Mouse (Mus musculus): ENCODE results near the gene Higd1a. TPM values are rescaled to one million over a fixed set of nuclear protein-coding genes. Genes with fewer than 3 reads are reported as not detected.

Gene Higd1a
- polyA plus RNA-seq, 1 experiment from 2014 or later, result 186 TPM

DNA sequence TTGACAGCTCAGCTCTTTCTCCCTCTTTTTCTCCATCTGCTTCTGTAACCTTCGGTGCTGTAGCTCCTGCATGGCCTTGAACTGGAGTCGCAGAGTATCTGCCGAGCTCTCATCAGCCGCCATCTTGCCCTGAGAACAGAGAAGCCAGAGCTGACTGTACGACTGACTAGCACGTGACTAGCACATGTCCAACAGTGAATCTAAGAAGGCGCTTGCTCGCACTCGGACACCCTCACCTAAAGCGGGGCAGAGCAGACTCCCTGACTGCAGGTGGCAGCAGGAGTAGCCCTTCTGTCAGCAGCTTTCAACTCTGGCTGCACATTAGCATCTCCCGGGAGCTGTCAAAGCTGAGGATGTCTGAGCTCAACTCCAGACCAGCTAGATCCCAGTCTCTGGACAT, 24.3 kb downstream of the Higd1a start:
- TF ChIP-seq CTCF (IDR thresholded peaks at IDR 0.05; ENCODE audit: low read depth), result no peak
- ATAC-seq, result no peak
- no peak overlapping the region for H3K4me2 ChIP-seq (replicated peaks; ENCODE audit: low read depth)
- no peaks in the 10 kb centered on the region for H3K36me3 ChIP-seq (ENCODE audit: control insufficient read depth, insufficient read depth)
- 83% methylated on average over 11 of the region's 11 CpGs for WGBS
- no peak overlapping the region for H3K4me3 ChIP-seq (ENCODE audit: low read depth, low read length)
- H3K4me1 ChIP-seq (replicated peaks; ENCODE audit: control insufficient read depth, insufficient read depth, low read length), result no peaks in the 10 kb centered on the region
- no peak overlapping the region for H3K9ac ChIP-seq (ENCODE audit: low read depth, low read length)
- H3K27me3 ChIP-seq (replicated peaks; ENCODE audit: control insufficient read depth, insufficient read depth, low read length), result peaks cover 4% of the 10 kb centered on the region; the same call in 1 of the 2 replicates
- no peak overlapping the region for H3K27ac ChIP-seq (ENCODE audit: low read depth, low read length)
- H3K9me3 ChIP-seq (ENCODE audit: control insufficient read depth), result no peaks in the 10 kb centered on the region

DNA sequence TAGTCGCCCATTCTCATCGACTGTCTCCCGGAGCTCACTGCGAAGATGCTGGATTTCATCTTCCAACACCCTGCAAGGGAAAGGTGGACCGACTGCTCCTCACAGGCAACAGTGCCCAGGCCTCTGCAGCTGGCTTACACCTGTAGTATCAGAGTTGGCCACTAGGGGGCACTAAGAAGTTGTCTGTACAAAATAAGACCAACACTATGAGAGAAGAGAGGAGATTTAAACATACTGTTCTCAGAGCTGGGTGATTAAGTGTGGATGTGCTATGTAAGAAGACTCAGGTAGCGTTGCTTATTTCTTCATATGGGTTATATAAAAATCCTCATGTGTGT, 27.2 kb downstream of the Higd1a start:
- WGBS, result 18% methylated on average over 6 of the region's 6 CpGs
- Histone ChIP-seq H3K4me3 (ENCODE audit: low read depth, low read length) (no peak overlapping the region), H3K4me2 (replicated peaks; ENCODE audit: low read depth) (no peak overlapping the region), H3K9ac (ENCODE audit: low read depth, low read length) (no peak overlapping the region), H3K4me1 (replicated peaks; ENCODE audit: control insufficient read depth, insufficient read depth, low read length) (no peaks in the 10 kb centered on the region), H3K27me3 (replicated peaks; ENCODE audit: control insufficient read depth, insufficient read depth, low read length) (no peaks in the 10 kb centered on the region), H3K36me3 (ENCODE audit: control insufficient read depth, insufficient read depth) (no peaks in the 10 kb centered on the region), H3K27ac (ENCODE audit: low read depth, low read length) (no peak overlapping the region), H3K9me3 (ENCODE audit: control insufficient read depth) (no peaks in the 10 kb centered on the region)
- peak; percentile 86 for TF ChIP-seq CTCF (IDR thresholded peaks at IDR 0.05; ENCODE audit: low read depth)
- ATAC-seq, result no peak

DNA sequence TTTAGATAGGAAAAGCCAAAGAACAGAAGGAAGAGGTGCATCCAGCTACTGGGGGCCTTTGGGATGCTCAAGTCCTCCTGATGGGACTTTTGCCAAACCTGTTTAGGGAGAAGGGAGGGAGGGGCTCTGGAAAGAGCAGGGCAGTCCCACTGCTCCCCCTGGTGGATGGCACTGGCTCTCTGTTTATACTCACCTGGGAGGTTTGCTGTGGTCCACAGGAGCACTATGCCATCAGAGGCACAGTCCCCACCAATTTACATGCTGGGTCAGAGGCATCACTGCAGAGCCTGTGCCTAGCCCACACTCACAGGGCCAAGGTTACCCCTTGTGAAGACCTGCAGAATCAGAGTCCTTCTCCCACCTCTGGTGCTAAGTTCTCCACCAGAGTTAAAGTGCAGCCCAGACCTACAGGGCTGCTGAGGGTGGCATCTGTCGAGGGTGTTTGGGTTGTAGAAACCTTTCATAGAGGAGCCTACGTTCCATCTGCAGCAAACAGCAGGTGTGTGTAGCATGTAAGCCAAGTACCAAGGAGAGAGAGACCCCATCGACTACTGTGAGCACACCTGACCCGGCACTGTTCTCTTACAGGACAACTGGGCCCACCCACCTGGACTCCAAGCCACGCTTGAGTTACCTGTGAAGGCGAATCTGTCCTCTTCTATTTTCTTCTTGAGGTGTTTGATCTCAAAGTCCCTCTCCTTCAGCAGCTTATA, 27.8 kb downstream of the Higd1a start:
- Histone ChIP-seq H3K27ac (ENCODE audit: low read depth, low read length) (no peak overlapping the region), H3K9me3 (ENCODE audit: control insufficient read depth) (no peaks in the 10 kb centered on the region), H3K9ac (ENCODE audit: low read depth, low read length) (no peak overlapping the region), H3K4me3 (ENCODE audit: low read depth, low read length) (no peak overlapping the region), H3K36me3 (ENCODE audit: control insufficient read depth, insufficient read depth) (no peaks in the 10 kb centered on the region), H3K4me2 (replicated peaks; ENCODE audit: low read depth) (no peak overlapping the region), H3K4me1 (replicated peaks; ENCODE audit: control insufficient read depth, insufficient read depth, low read length) (no peaks in the 10 kb centered on the region), H3K27me3 (replicated peaks; ENCODE audit: control insufficient read depth, insufficient read depth, low read length) (no peaks in the 10 kb centered on the region)
- peak; percentile 77 for TF ChIP-seq CTCF (IDR thresholded peaks at IDR 0.05; ENCODE audit: low read depth)
- ATAC-seq, result 0 out of 2 replicates have a peak, but pooled peaks have one; percentile 33
- WGBS, result 76% methylated on average over 6 of the region's 6 CpGs

DNA sequence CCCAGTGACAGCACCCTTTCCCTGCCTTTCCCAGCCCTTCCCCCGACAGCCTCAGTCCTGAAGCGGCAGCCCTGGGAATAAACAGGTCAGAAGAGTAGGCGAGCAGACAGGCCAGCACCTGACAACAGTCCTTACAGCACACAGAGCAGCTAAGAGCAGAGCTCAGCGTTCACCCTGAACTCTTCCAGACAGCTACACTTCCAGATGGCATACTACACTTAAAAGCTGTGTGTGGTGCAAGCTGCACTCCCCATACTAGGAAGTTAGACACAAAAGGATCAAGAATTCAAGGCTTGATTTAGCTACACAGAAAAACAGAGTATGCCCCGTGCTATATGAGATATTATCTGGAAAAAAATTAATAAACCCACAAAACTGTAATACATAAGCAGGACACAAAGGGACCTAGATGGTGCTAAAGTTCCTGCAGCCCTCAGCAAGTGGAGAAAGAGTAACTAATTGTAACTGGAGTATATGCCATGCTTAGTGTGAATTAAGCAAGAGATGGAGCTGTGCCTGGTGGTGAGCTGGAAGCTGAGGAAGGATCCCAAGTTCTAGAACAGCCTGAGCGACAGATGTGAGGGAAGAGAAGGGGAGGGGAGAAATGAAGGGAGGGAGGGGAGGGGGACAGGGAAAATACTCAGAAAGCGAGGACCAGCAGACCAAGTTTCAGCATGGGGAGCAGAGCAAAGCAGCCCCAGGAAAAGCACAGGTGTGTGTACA, 28.7 kb downstream of the Higd1a start:
- Histone ChIP-seq H3K4me2 (replicated peaks; ENCODE audit: low read depth) (no peak overlapping the region), H3K4me1 (replicated peaks; ENCODE audit: control insufficient read depth, insufficient read depth, low read length) (no peaks in the 10 kb centered on the region), H3K27ac (ENCODE audit: low read depth, low read length) (no peak overlapping the region), H3K27me3 (replicated peaks; ENCODE audit: control insufficient read depth, insufficient read depth, low read length) (no peaks in the 10 kb centered on the region), H3K4me3 (ENCODE audit: low read depth, low read length) (no peak overlapping the region), H3K9ac (ENCODE audit: low read depth, low read length) (no peak overlapping the region), H3K36me3 (ENCODE audit: control insufficient read depth, insufficient read depth) (no peaks in the 10 kb centered on the region), H3K9me3 (ENCODE audit: control insufficient read depth) (no peaks in the 10 kb centered on the region)
- no peak for ATAC-seq
- TF ChIP-seq CTCF (IDR thresholded peaks at IDR 0.05; ENCODE audit: low read depth), result no peak
- WGBS, result 68% methylated on average over 7 of the region's 7 CpGs

DNA sequence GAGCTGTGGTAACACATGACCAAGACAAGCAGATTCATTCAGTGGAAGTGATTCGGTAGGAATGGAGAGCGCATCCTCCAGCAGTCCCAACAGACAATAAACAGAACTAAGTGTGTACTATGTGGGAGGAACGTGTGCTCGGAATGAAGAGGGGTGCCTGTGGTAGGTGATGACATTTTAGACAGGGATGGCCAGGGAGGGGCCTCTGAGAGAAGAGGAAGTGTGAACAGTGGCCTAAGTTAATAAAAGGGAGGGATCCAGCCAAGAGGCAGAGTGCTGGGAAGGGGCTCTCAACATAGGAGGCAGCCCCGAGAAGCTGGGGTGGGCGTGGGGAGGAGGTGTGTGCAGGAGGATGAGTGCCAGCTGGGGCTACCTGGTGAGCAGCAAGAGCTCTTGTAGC, 29.8 kb downstream of the Higd1a start:
- Histone ChIP-seq H3K27ac (ENCODE audit: low read depth, low read length) (no peak overlapping the region), H3K27me3 (replicated peaks; ENCODE audit: control insufficient read depth, insufficient read depth, low read length) (no peaks in the 10 kb centered on the region), H3K4me2 (replicated peaks; ENCODE audit: low read depth) (no peak overlapping the region), H3K9me3 (ENCODE audit: control insufficient read depth) (no peaks in the 10 kb centered on the region), H3K9ac (ENCODE audit: low read depth, low read length) (no peak overlapping the region), H3K4me3 (ENCODE audit: low read depth, low read length) (no peak overlapping the region), H3K4me1 (replicated peaks; ENCODE audit: control insufficient read depth, insufficient read depth, low read length) (no peaks in the 10 kb centered on the region), H3K36me3 (ENCODE audit: control insufficient read depth, insufficient read depth) (no peaks in the 10 kb centered on the region)
- no peak for ATAC-seq
- WGBS, result 61% methylated on average over 6 of the region's 6 CpGs
- no peak for TF ChIP-seq CTCF (IDR thresholded peaks at IDR 0.05; ENCODE audit: low read depth)

DNA sequence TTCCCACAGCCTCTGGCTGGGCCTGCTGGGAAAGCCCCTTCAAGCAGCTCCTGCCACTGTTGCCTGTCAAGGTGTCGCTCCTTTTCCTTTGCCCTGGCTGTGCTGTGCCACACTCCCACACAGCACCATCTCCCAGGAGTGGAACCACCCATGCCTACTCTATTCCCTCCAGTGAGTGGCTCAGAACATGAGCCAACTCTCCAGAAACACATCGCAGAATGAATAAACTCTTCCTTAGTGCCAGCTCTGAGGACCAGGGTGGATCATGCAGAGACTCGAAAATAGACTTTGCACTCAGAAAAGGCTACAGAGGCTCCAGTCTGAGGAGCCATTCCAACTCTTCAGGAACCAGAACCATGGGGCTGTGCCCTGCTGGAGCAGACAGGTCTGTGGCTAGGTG, 31.8 kb downstream of the Higd1a start:
- ATAC-seq, result no peak
- 90% methylated on average over 3 of the region's 3 CpGs for WGBS
- TF ChIP-seq CTCF (IDR thresholded peaks at IDR 0.05; ENCODE audit: low read depth), result no peak

More for the DNA sequence above, 31.8 kb downstream of the Higd1a start:
- H3K4me3 ChIP-seq (ENCODE audit: low read depth, low read length), result no peak overlapping the region
- no peak overlapping the region for H3K9ac ChIP-seq (ENCODE audit: low read depth, low read length)
- no peaks in the 10 kb centered on the region for H3K4me1 ChIP-seq (replicated peaks; ENCODE audit: control insufficient read depth, insufficient read depth, low read length)
- no peak overlapping the region for H3K27ac ChIP-seq (ENCODE audit: low read depth, low read length)
- no peaks in the 10 kb centered on the region for H3K27me3 ChIP-seq (replicated peaks; ENCODE audit: control insufficient read depth, insufficient read depth, low read length)
- H3K9me3 ChIP-seq (ENCODE audit: control insufficient read depth), result no peaks in the 10 kb centered on the region
- no peaks in the 10 kb centered on the region for H3K36me3 ChIP-seq (ENCODE audit: control insufficient read depth, insufficient read depth)
- H3K4me2 ChIP-seq (replicated peaks; ENCODE audit: low read depth), result no peak overlapping the region

Data from intestine, postnatal 0 days (tissue).